15 mouse cellular contexts compared by ENCODE assay signal in genomic region chr6:107426529-107426928, GRCm38 (mm10).
"Had no signal": no experiment of that assay in that cellular context is flagged by ENCODE, and none has a peak within 500 bp of the region (broad histone marks: within the 10 kb centered on the region; RNA-seq: fewer than 3 reads in every experiment).

No protein-coding gene starts in this region.

- H3K4me2 ChIP-seq: neural tube, embryonic 13.5 days; neural tube, embryonic 15.5 days; stomach, embryonic 15.5 days had no signal

- H3K36me3 ChIP-seq: neural tube, embryonic 13.5 days; neural tube, embryonic 15.5 days; stomach, embryonic 15.5 days had no signal

- H3K9me3 ChIP-seq: neural tube, embryonic 13.5 days; neural tube, embryonic 15.5 days; stomach, embryonic 15.5 days had no signal

- H3K9ac ChIP-seq: neural tube, embryonic 13.5 days; neural tube, embryonic 15.5 days; stomach, embryonic 15.5 days had no signal

- H3K4me3 ChIP-seq: neural tube, embryonic 13.5 days; neural tube, embryonic 15.5 days; stomach, embryonic 15.5 days had no signal

- H3K4me1 ChIP-seq: neural tube, embryonic 13.5 days; neural tube, embryonic 15.5 days; stomach, embryonic 15.5 days had no signal

- H3K27ac ChIP-seq: neural tube, embryonic 13.5 days; neural tube, embryonic 15.5 days; stomach, embryonic 15.5 days; stomach, postnatal 0 days had no signal

- H3K27me3 ChIP-seq: neural tube, embryonic 13.5 days; neural tube, embryonic 15.5 days; stomach, embryonic 15.5 days had no signal

- DNase-seq: retina, postnatal 1 day; right cerebral cortex, adult 18-20 months; right cerebral cortex, postnatal 14 days; right cerebral cortex, postnatal 25 days; right cerebral cortex, postnatal 4 days; thymus, adult 18-20 months; thymus, adult 2 months; thymus, postnatal 14 days; thymus, postnatal 25 days; thymus, postnatal 36 days; thymus, postnatal 4 days had no signal
